Mouse (Mus musculus): ENCODE data around the gene Afg3l1.
A peak's percentile ranks its signal among the peaks of the same experiment; 100 is the strongest.
"Not testable (repeated sequence)": the region's sequence is repeated elsewhere in the genome, so short reads cannot be mapped to it uniquely, and the experiment has no call there.

Afg3l1 gene

GRCm38 (mm10) chr8:123477737-123478258, at the start of gene Afg3l1:
Gene Afg3l1 (plus strand): TSS chr8:123477903.
- DNase-seq (ENCODE audit: low read depth, low spot score) = peak; percentile 87

GRCm38 (mm10) chr8:123428343-123428893, 49.3 kb upstream of the Afg3l1 start:
- DNase-seq (ENCODE audit: low read depth, low spot score) = no peak

- DNase-seq (ENCODE audit: low read depth, low spot score) = no peak
These were observed 48.6 kb upstream of the Afg3l1 start for GRCm38 (mm10) chr8:123428939-123429721.

- DNase-seq (ENCODE audit: low read depth, low spot score) = not testable (repeated sequence)
These were observed 48.0 kb upstream of the Afg3l1 start for GRCm38 (mm10) chr8:123429722-123430013.

GRCm38 (mm10) chr8:123430936-123431335, 46.8 kb upstream of the Afg3l1 start:
- not testable (repeated sequence) for DNase-seq (ENCODE audit: low read depth, low spot score)

- DNase-seq (ENCODE audit: low read depth, low spot score) = no peak
These were observed 45.9 kb upstream of the Afg3l1 start for GRCm38 (mm10) chr8:123431616-123432365.

- no peak for DNase-seq (ENCODE audit: low read depth, low spot score)
These were observed 45.3 kb upstream of the Afg3l1 start for GRCm38 (mm10) chr8:123432381-123432780.

- DNase-seq (ENCODE audit: low read depth, low spot score) = not testable (repeated sequence)
These were observed 44.3 kb upstream of the Afg3l1 start for GRCm38 (mm10) chr8:123433241-123433974.

GRCm38 (mm10) chr8:123441788-123442187, 35.9 kb upstream of the Afg3l1 start:
- DNase-seq (ENCODE audit: low read depth, low spot score) = no peak

GRCm38 (mm10) chr8:123442351-123442750, 35.4 kb upstream of the Afg3l1 start:
- no peak for DNase-seq (ENCODE audit: low read depth, low spot score)

- peak; percentile 77 for DNase-seq (ENCODE audit: low read depth, low spot score)
These were observed 34.7 kb upstream of the Afg3l1 start for GRCm38 (mm10) chr8:123442871-123443575.

GRCm38 (mm10) chr8:123443576-123443921, 34.2 kb upstream of the Afg3l1 start:
- DNase-seq (ENCODE audit: low read depth, low spot score) = no peak

- no peak for DNase-seq (ENCODE audit: low read depth, low spot score)
These were observed 33.6 kb upstream of the Afg3l1 start for GRCm38 (mm10) chr8:123444131-123444530.

- no peak for DNase-seq (ENCODE audit: low read depth, low spot score)
These were observed 31.7 kb upstream of the Afg3l1 start for GRCm38 (mm10) chr8:123445981-123446380.

GRCm38 (mm10) chr8:123446799-123447198, 30.9 kb upstream of the Afg3l1 start:
- no peak for DNase-seq (ENCODE audit: low read depth, low spot score)

GRCm38 (mm10) chr8:123450783-123451182, 26.9 kb upstream of the Afg3l1 start:
- no peak for DNase-seq (ENCODE audit: low read depth, low spot score)

GRCm38 (mm10) chr8:123451747-123452146, 26.0 kb upstream of the Afg3l1 start:
- DNase-seq (ENCODE audit: low read depth, low spot score) = not testable (repeated sequence)

- DNase-seq (ENCODE audit: low read depth, low spot score) = no peak
These were observed 25.6 kb upstream of the Afg3l1 start for GRCm38 (mm10) chr8:123452149-123452548.

- no peak for DNase-seq (ENCODE audit: low read depth, low spot score)
These were observed 24.4 kb upstream of the Afg3l1 start for GRCm38 (mm10) chr8:123453291-123453690.

- no peak for DNase-seq (ENCODE audit: low read depth, low spot score)
These were observed 23.8 kb upstream of the Afg3l1 start for GRCm38 (mm10) chr8:123453951-123454350.

- no peak for DNase-seq (ENCODE audit: low read depth, low spot score)
These were observed 23.1 kb upstream of the Afg3l1 start for GRCm38 (mm10) chr8:123454559-123454958.
